Mouse (Mus musculus) inflammation-experienced regulatory T-cells, adult 16 weeks (primary cell): ENCODE measurements around the gene Oxld1. TPM values are rescaled to one million over a fixed set of nuclear protein-coding genes. Genes with fewer than 3 reads are reported as not detected.

Source experiments
- polyA plus RNA-seq: library from polyadenylated mRNA; unstranded; fragments of 100-300 nt; shearing (Covaris generic); gene quantifications from one replicate; pipeline ENCODE4 v1.2.1, GENCODE M21; 2017

Oxld1 gene
- polyA plus RNA-seq, result 11.5 TPM

GRCm38 (mm10) chr11:120457772-120458751 lies at the start of gene Oxld1, which contains the start of gene Ccdc137:
Oxld1 (minus strand) TSS chr11:120458068.
Ccdc137 (plus strand) TSS chr11:120458115.

GRCm38 (mm10) chr11:120491317-120492023 lies 33.6 kb upstream of the Oxld1 start, which contains the start of gene Slc25a10:
Slc25a10 (plus strand) TSS chr11:120491840.

GRCm38 (mm10) chr11:120484265-120484981 lies 26.6 kb upstream of the Oxld1 start, which contains the start of gene Mrpl12:
Mrpl12 (plus strand) TSS chr11:120484613.

GRCm38 (mm10) chr11:120467051-120467735 lies 9.3 kb upstream of the Oxld1 start, which contains the start of gene Arl16:
Arl16 (minus strand) TSS chr11:120467607.

DNA sequence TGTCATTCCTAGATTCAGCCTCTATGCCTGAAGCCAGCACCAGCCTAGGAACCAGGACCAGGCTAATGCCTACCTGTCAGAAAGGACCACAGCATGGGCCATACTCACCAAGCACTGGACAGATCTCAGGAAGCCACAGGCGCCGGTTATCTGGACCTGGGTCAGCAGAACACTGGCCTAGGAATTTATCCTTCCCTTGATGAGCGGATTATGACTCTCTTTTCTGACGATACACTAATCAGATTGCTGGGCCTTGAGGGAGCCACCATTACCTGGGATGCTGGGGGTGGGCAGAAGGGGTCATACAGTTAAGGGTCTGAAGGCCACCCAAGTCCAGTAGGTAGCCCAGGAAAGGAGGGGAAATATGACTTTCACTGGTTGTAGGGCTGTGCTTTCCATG lies 4.6 kb downstream of the Oxld1 start, which contains the start of gene Pde6g:
Gene Pde6g (minus strand): TSS at position 195 of the 400 bp plus-strand sequence.

DNA sequence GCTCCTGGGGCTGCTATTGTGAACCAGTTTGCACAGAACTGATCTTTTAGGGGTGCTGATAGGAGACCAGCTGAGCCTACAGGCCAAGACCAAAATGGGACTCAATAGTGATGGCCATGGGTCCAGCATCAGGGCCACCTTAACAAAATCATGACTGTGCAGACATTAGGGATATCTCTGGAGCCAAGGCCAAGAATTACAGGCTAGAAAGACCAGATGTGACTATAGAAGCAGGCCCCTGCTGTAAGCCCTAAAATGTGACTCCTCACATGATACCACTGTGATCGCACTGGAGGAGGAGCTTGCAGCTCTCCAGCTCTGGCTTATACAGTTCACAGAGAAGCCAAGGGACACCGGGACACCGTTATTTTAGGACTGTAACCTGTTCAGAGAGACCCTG lies 15.5 kb downstream of the Oxld1 start, which contains the start of gene Tspan10:
Gene Tspan10 (plus strand): TSS at position 301 of the 400 bp plus-strand sequence.

GRCm38 (mm10) chr11:120437152-120437856 lies 20.6 kb downstream of the Oxld1 start, which contains the start of gene Nploc4:
Nploc4 (minus strand) TSS chr11:120437708.

Other genes with a start within 250 kb of the Oxld1 start
- not detected for gene Bahcc1, start 225.1 kb downstream of the Oxld1 start, polyA plus RNA-seq
- gene Actg1, start 109.5 kb downstream of the Oxld1 start, polyA plus RNA-seq, result 2,711 TPM
- not detected for gene Fscn2, start 96.5 kb downstream of the Oxld1 start, polyA plus RNA-seq
- 32.1 TPM for gene Faap100, start 79.3 kb downstream of the Oxld1 start, polyA plus RNA-seq
- gene Nploc4, start 20.4 kb downstream of the Oxld1 start, polyA plus RNA-seq, result 13.7 TPM
- gene Tspan10, start 15.4 kb downstream of the Oxld1 start, polyA plus RNA-seq, result not detected
- 0.68 TPM for gene Pde6g, start 4.6 kb downstream of the Oxld1 start, polyA plus RNA-seq
- 55.1 TPM for gene Ccdc137, start within 50 bp of the Oxld1 start, polyA plus RNA-seq
- gene Arl16, start 9.5 kb upstream of the Oxld1 start, polyA plus RNA-seq, result 47.8 TPM
- gene Mrpl12, start 26.5 kb upstream of the Oxld1 start, polyA plus RNA-seq, result 76.5 TPM
- gene Slc25a10, start 33.8 kb upstream of the Oxld1 start, polyA plus RNA-seq, result 15.4 TPM
- gene Gcgr, start 72.6 kb upstream of the Oxld1 start, polyA plus RNA-seq, result not detected
- gene Mcrip1, start 91.7 kb upstream of the Oxld1 start, polyA plus RNA-seq, result 124 TPM
- not detected for gene Ppp1r27, start 93.1 kb upstream of the Oxld1 start, polyA plus RNA-seq
- gene P4hb, start 115.2 kb upstream of the Oxld1 start, polyA plus RNA-seq, result 279 TPM
- 896 TPM for gene Arhgdia, start 123.6 kb upstream of the Oxld1 start, polyA plus RNA-seq
- 6.6 TPM for gene Alyref, start 140.3 kb upstream of the Oxld1 start, polyA plus RNA-seq
- 129 TPM for gene Anapc11, start 140.4 kb upstream of the Oxld1 start, polyA plus RNA-seq
- gene Npb, start 150.4 kb upstream of the Oxld1 start, polyA plus RNA-seq, result 1.3 TPM
- gene Pcyt2, start 159.9 kb upstream of the Oxld1 start, polyA plus RNA-seq, result 170 TPM
- gene Sirt7, start 167.2 kb upstream of the Oxld1 start, polyA plus RNA-seq, result 233 TPM
- gene Mafg, start 175.5 kb upstream of the Oxld1 start, polyA plus RNA-seq, result 12.0 TPM
- gene Pycr1, start 185.7 kb upstream of the Oxld1 start, polyA plus RNA-seq, result 1.00 TPM
- gene Myadml2, start 190.1 kb upstream of the Oxld1 start, polyA plus RNA-seq, result not detected
- gene Notum, start 203.1 kb upstream of the Oxld1 start, polyA plus RNA-seq, result not detected
- gene Aspscr1, start 214.9 kb upstream of the Oxld1 start, polyA plus RNA-seq, result 141 TPM